Mouse (Mus musculus) forebrain, embryonic 15.5 days (tissue): ENCODE results near the gene Scamp5. TPM values are rescaled to one million over a fixed set of nuclear protein-coding genes. Genes with fewer than 3 reads are reported as not detected.

Experiments used
- ATAC-seq: fragments of 200-750 bp; cut with Nextera tagmentation; replicated peaks from 2 replicates; pipeline ENCODE4 v1.8.0; 2017; ENCODE audit warnings: mild to moderate bottlenecking, moderate TSS enrichment, moderate library complexity
- H3K27ac ChIP-seq: fragments of 300-500 bp; sonication (generic); replicated peaks from 2 replicates; pipeline ENCODE4 v1.5.1; 2015; ENCODE audit warnings: mild to moderate bottlenecking, inconsistent platforms
- H3K27me3 ChIP-seq: fragments of 300-500 bp; sonication (generic); 2 replicates; pipeline ENCODE4 v1.6.1; 2015; ENCODE audit warnings: inconsistent platforms
- H3K36me3 ChIP-seq: fragments of 300-500 bp; sonication (generic); 2 replicates; pipeline ENCODE4 v1.6.1; 2015; ENCODE audit warnings: mild to moderate bottlenecking, inconsistent platforms
- H3K4me1 ChIP-seq: fragments of 300-500 bp; sonication (generic); 2 replicates; pipeline ENCODE4 v1.6.1; 2015; ENCODE audit warnings: inconsistent platforms
- H3K4me2 ChIP-seq: fragments of 300-500 bp; sonication (generic); replicated peaks from 2 replicates; pipeline ENCODE4 v1.6.1; 2015; ENCODE audit warnings: mild to moderate bottlenecking, inconsistent platforms
- H3K4me3 ChIP-seq: fragments of 300-500 bp; sonication (generic); 2 replicates; pipeline ENCODE4 v1.5.1; 2015; ENCODE audit warnings: mild to moderate bottlenecking, inconsistent platforms
- H3K9ac ChIP-seq: fragments of 300-500 bp; sonication (generic); replicated peaks from 2 replicates; pipeline ENCODE4 v1.6.1; 2015; ENCODE audit warnings: mild to moderate bottlenecking, inconsistent platforms
- H3K9me3 ChIP-seq: fragments of 300-500 bp; sonication (generic); 2 replicates; pipeline ENCODE4 v1.6.1; 2016; ENCODE audit warnings: inconsistent platforms
- WGBS: fragments of 180-500 bp; shearing (Covaris S2); methylation state at CpG from one replicate; pipeline ENCODE4 v1.1.7; 2015; ENCODE audit warnings: mixed read lengths; 5-methylcytosine and 5-hydroxymethylcytosine counted together
- polyA plus RNA-seq: library from polyadenylated mRNA; unstranded; fragments of >200 nt; fragmentation: Nextera tagmentation; extraction: Ambion mirVana; gene quantifications from 2 replicates; pipeline ENCODE4 v1.2.1, GENCODE M21; 2015

The Scamp5 gene
- polyA plus RNA-seq, 1 experiment from 2014 or later: 106 TPM

GRCm38 (mm10) chr9:57497236-57497635 lies 29.4 kb upstream of the Scamp5 start:
- WGBS: 50% methylated on average over 5 of the region's 5 CpGs
- H3K27me3 ChIP-seq: no peaks in the 10 kb centered on the region
- no peaks in the 10 kb centered on the region for H3K9me3 ChIP-seq
- peaks cover 38% of the 10 kb centered on the region for H3K4me1 ChIP-seq
- ATAC-seq: no peak
- no peak overlapping the region for H3K4me3 ChIP-seq
- H3K36me3 ChIP-seq: no peaks in the 10 kb centered on the region
- H3K9ac ChIP-seq: no peak overlapping the region
- H3K4me2 ChIP-seq: no peak overlapping the region
- peak overlapping the region; percentile 77; the same call in 1 of the 2 replicates for H3K27ac ChIP-seq

- Histone ChIP-seq H3K4me3 (no peak overlapping the region), H3K27ac (no peak overlapping the region), H3K4me2 (no peak overlapping the region), H3K4me1 (peaks cover 17% of the 10 kb centered on the region), H3K27me3 (no peaks in the 10 kb centered on the region), H3K9me3 (no peaks in the 10 kb centered on the region), H3K36me3 (no peaks in the 10 kb centered on the region), H3K9ac (no peak overlapping the region)
- no peak for ATAC-seq
Measured at GRCm38 (mm10) chr9:57494970-57495369, 27.1 kb upstream of the Scamp5 start.

GRCm38 (mm10) chr9:57493532-57493931 lies 25.7 kb upstream of the Scamp5 start:
- H3K27ac ChIP-seq: no peak overlapping the region
- no peaks in the 10 kb centered on the region for H3K9me3 ChIP-seq
- no peak for ATAC-seq
- 93% methylated on average over 2 of the region's 2 CpGs for WGBS
- no peak overlapping the region for H3K4me3 ChIP-seq
- H3K4me2 ChIP-seq: no peak overlapping the region
- H3K36me3 ChIP-seq: no peaks in the 10 kb centered on the region
- H3K4me1 ChIP-seq: peaks cover 9% of the 10 kb centered on the region
- H3K9ac ChIP-seq: no peak overlapping the region
- no peaks in the 10 kb centered on the region for H3K27me3 ChIP-seq

GRCm38 (mm10) chr9:57487807-57488206 lies 19.9 kb upstream of the Scamp5 start:
- H3K27ac ChIP-seq: no peak overlapping the region
- no peak overlapping the region for H3K9ac ChIP-seq
- no peak overlapping the region for H3K4me2 ChIP-seq
- H3K27me3 ChIP-seq: no peaks in the 10 kb centered on the region
- WGBS: 72% methylated on average over 7 of the region's 7 CpGs
- no peaks in the 10 kb centered on the region for H3K9me3 ChIP-seq
- no peak for ATAC-seq
- peaks cover 3% of the 10 kb centered on the region; the same call in 1 of the 2 replicates for H3K4me1 ChIP-seq
- no peak overlapping the region for H3K4me3 ChIP-seq
- no peaks in the 10 kb centered on the region for H3K36me3 ChIP-seq

GRCm38 (mm10) chr9:57485774-57486173 lies 17.9 kb upstream of the Scamp5 start:
- Histone ChIP-seq H3K4me1 (peaks cover 3% of the 10 kb centered on the region; the same call in 1 of the 2 replicates), H3K9me3 (no peaks in the 10 kb centered on the region), H3K27me3 (no peaks in the 10 kb centered on the region), H3K4me3 (no peak overlapping the region), H3K36me3 (no peaks in the 10 kb centered on the region), H3K27ac (no peak overlapping the region), H3K4me2 (no peak overlapping the region), H3K9ac (no peak overlapping the region)
- 13% methylated on average over 7 of the region's 7 CpGs for WGBS
- peak; percentile 81 for ATAC-seq

- Histone ChIP-seq H3K36me3 (no peaks in the 10 kb centered on the region), H3K9me3 (no peaks in the 10 kb centered on the region), H3K9ac (no peak overlapping the region), H3K4me2 (no peak overlapping the region), H3K4me3 (no peak overlapping the region), H3K4me1 (peaks cover 24% of the 10 kb centered on the region), H3K27me3 (no peaks in the 10 kb centered on the region), H3K27ac (no peak overlapping the region)
- WGBS: 67% methylated on average over 4 of the region's 4 CpGs
- no peak for ATAC-seq
Measured at GRCm38 (mm10) chr9:57468914-57469313, 1.1 kb upstream of the Scamp5 start.

- peak; percentile 67 for ATAC-seq
- Histone ChIP-seq H3K9ac (peak overlapping the region; percentile 91), H3K4me2 (peak overlapping the region; percentile 68), H3K4me3 (peak overlapping the region; percentile 80), H3K27ac (peak overlapping the region; percentile 91), H3K27me3 (no peaks in the 10 kb centered on the region), H3K36me3 (0 out of 2 replicates have a peak, but pooled peaks cover 3% of the 10 kb centered on the region), H3K4me1 (peaks cover 24% of the 10 kb centered on the region), H3K9me3 (no peaks in the 10 kb centered on the region)
- WGBS: under 1% methylated on average over 18 of the region's 18 CpGs
Measured at GRCm38 (mm10) chr9:57467271-57467771, 539 bp downstream of the Scamp5 start.

- H3K36me3 ChIP-seq: 0 out of 2 replicates have a peak, but pooled peaks cover 3% of the 10 kb centered on the region
- no peak for ATAC-seq
- peak overlapping the region; percentile 68 for H3K4me2 ChIP-seq
- peaks cover 24% of the 10 kb centered on the region for H3K4me1 ChIP-seq
- 79% methylated on average over 3 of the region's 3 CpGs for WGBS
- H3K4me3 ChIP-seq: peak overlapping the region; percentile 80; the same call in 1 of the 2 replicates
- no peaks in the 10 kb centered on the region for H3K9me3 ChIP-seq
- no peaks in the 10 kb centered on the region for H3K27me3 ChIP-seq
- H3K9ac ChIP-seq: peak overlapping the region; percentile 91
- no peak overlapping the region for H3K27ac ChIP-seq
Measured at GRCm38 (mm10) chr9:57466101-57466500, 1.8 kb downstream of the Scamp5 start.

GRCm38 (mm10) chr9:57462866-57463265 lies 5.0 kb downstream of the Scamp5 start:
- H3K27ac ChIP-seq: no peak overlapping the region
- peaks cover 20% of the 10 kb centered on the region for H3K4me1 ChIP-seq
- no peaks in the 10 kb centered on the region for H3K27me3 ChIP-seq
- no peak for ATAC-seq
- H3K9ac ChIP-seq: no peak overlapping the region
- peaks cover 7% of the 10 kb centered on the region; the same call in 1 of the 2 replicates for H3K36me3 ChIP-seq
- H3K4me2 ChIP-seq: no peak overlapping the region
- H3K4me3 ChIP-seq: no peak overlapping the region
- WGBS: 90% methylated on average over 6 of the region's 6 CpGs
- H3K9me3 ChIP-seq: 0 out of 2 replicates have a peak, but pooled peaks cover 3% of the 10 kb centered on the region

- ATAC-seq: no peak
- H3K27me3 ChIP-seq: no peaks in the 10 kb centered on the region
- H3K4me1 ChIP-seq: peaks cover 3% of the 10 kb centered on the region; the same call in 1 of the 2 replicates
Measured at GRCm38 (mm10) chr9:57459707-57460106, 8.2 kb downstream of the Scamp5 start.

GRCm38 (mm10) chr9:57453516-57453915 lies 14.3 kb downstream of the Scamp5 start:
- Histone ChIP-seq H3K9ac (no peak overlapping the region), H3K9me3 (no peaks in the 10 kb centered on the region), H3K4me3 (no peak overlapping the region), H3K4me1 (no peaks in the 10 kb centered on the region), H3K4me2 (no peak overlapping the region), H3K27me3 (no peaks in the 10 kb centered on the region), H3K36me3 (peaks cover 26% of the 10 kb centered on the region), H3K27ac (no peak overlapping the region)
- no peak for ATAC-seq
- 92% methylated on average over 4 of the region's 4 CpGs for WGBS

More at GRCm38 (mm10) chr9:57459707-57460106, 8.2 kb downstream of the Scamp5 start:
- Histone ChIP-seq H3K9ac (no peak overlapping the region), H3K36me3 (peaks cover 7% of the 10 kb centered on the region; the same call in 1 of the 2 replicates), H3K9me3 (0 out of 2 replicates have a peak, but pooled peaks cover 3% of the 10 kb centered on the region), H3K4me3 (no peak overlapping the region), H3K27ac (no peak overlapping the region), H3K4me2 (no peak overlapping the region)
- WGBS: 98% methylated on average over 2 of the region's 2 CpGs

GRCm38 (mm10) chr9:57452624-57453462 lies 15.0 kb downstream of the Scamp5 start:
- no peak overlapping the region for H3K4me2 ChIP-seq
- ATAC-seq: no peak
- H3K4me1 ChIP-seq: no peaks in the 10 kb centered on the region
- no peaks in the 10 kb centered on the region for H3K27me3 ChIP-seq
- no peaks in the 10 kb centered on the region for H3K9me3 ChIP-seq
- no peak overlapping the region for H3K4me3 ChIP-seq
- H3K9ac ChIP-seq: no peak overlapping the region
- 87% methylated on average over 8 of the region's 8 CpGs for WGBS
- peaks cover 26% of the 10 kb centered on the region for H3K36me3 ChIP-seq
- no peak overlapping the region for H3K27ac ChIP-seq
